Mouse (Mus musculus): Measurements from ENCODE around the gene Orai3. TPM values are rescaled to one million over a fixed set of nuclear protein-coding genes. Genes with fewer than 3 reads are reported as not detected.
A peak's percentile ranks its signal among the peaks of the same experiment; 100 is the strongest.

The Orai3 gene
- polyA plus RNA-seq, 1 experiment from 2014 or later, result 26.7 TPM

DNA sequence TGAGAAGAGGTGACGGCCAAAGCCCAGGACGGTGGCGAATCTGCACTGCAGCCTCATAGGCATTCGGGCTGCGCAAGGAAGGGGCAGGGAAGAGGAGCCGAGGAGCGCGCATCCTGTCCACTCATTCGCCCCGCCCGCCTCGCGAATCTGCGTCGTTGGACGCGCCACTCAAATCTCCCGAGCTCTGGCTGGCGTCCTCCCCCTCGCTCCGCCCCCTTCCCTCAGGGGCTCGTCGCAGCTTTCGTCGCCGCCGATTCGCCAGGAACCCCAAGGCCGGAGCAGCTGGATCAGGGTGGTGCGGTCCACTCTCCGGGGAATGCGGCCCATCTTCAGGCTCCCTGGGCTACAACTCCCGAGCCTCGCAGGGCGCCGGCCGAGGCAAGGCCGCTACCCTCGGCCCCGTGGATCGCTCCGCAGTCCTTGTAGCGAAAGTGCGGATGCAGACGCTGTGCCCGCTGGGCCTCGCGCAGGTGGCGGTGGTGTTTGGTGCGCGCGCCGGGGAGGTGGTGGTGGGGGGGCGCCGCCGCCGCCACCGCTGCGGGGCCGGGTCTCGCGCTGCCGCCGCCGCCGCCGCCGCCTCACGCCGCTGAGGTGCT is 7.4 kb downstream of the Orai3 start:
- under 1% methylated on average over 60 of the region's 70 CpGs for WGBS
- peak; percentile 91 for ATAC-seq (ENCODE audit: insufficient read depth, low FRiP score)
- no peaks in the 10 kb centered on the region for H3K9me3 ChIP-seq (replicated peaks; ENCODE audit: control insufficient read depth, low read length)

DNA sequence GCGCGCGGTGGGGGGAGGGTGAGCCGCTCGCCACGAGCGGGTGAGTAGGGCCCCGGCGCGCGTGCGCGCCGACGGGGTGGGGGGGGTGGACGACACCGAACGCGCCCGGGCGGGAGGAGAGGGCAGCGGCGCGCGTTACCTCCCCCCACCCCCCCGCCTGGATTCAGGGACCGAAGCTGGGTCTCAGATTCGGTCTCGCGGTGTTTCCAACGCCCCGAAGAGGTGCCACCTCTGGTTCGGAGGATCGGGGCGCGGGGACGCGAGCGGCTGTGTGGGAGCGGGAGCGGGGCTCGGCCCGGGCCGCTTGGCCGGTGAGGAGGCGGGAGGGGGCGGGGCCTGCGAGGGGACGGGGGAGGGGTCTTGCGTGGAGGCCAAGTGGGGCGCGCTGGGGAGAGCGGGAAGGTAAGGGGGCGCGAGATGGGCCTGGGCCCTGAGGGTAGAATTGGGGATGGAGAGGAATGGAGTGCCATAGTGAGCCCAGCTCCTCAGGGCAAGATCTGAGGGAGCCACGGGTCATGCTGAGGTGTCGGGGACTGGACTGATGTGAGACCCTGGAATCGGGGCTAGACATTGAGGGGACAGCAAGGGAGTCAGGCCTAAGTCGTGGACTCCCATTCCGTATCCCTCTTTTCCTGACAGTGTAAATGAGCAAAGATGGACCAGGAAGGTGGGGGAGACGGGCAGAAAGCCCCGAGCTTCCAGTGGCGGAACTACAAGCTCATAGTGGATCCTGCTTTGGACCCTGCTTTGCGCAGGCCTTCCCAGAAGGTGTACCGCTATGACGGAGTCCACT is 8.1 kb downstream of the Orai3 start:
- H3K36me3 ChIP-seq (ENCODE audit: control insufficient read depth, insufficient read depth, low read length), result peaks cover 3% of the 10 kb centered on the region; the same call in 1 of the 2 replicates
- ATAC-seq (ENCODE audit: insufficient read depth, low FRiP score), result peak; percentile 66
- peaks cover 12% of the 10 kb centered on the region for H3K4me1 ChIP-seq (ENCODE audit: control insufficient read depth, insufficient read depth, low read length)
- no peaks in the 10 kb centered on the region for H3K9me3 ChIP-seq (replicated peaks; ENCODE audit: control insufficient read depth, low read length)
- peak overlapping the region; percentile 86 for H3K4me3 ChIP-seq (replicated peaks; ENCODE audit: low read length)
- peak overlapping the region; percentile 92 for H3K4me2 ChIP-seq (ENCODE audit: low read depth, low read length)
- peak overlapping the region; percentile 100 for H3K27ac ChIP-seq (ENCODE audit: low read length)
- WGBS, result 2% methylated on average over 65 of the region's 66 CpGs
- peak overlapping the region; percentile 92 for H3K9ac ChIP-seq (ENCODE audit: low read length)
- H3K27me3 ChIP-seq (ENCODE audit: control insufficient read depth, insufficient read depth, low read length), result no peaks in the 10 kb centered on the region

More for the DNA sequence above, 7.4 kb downstream of the Orai3 start:
- peak overlapping the region; percentile 86 for H3K4me3 ChIP-seq (replicated peaks; ENCODE audit: low read length)
- H3K36me3 ChIP-seq (ENCODE audit: control insufficient read depth, insufficient read depth, low read length), result no peaks in the 10 kb centered on the region
- peak overlapping the region; percentile 92 for H3K9ac ChIP-seq (ENCODE audit: low read length)
- peak overlapping the region; percentile 100 for H3K27ac ChIP-seq (ENCODE audit: low read length)
- peaks cover 12% of the 10 kb centered on the region for H3K4me1 ChIP-seq (ENCODE audit: control insufficient read depth, insufficient read depth, low read length)
- H3K27me3 ChIP-seq (ENCODE audit: control insufficient read depth, insufficient read depth, low read length), result no peaks in the 10 kb centered on the region
- peak overlapping the region; percentile 70 for H3K4me2 ChIP-seq (ENCODE audit: low read depth, low read length)

DNA sequence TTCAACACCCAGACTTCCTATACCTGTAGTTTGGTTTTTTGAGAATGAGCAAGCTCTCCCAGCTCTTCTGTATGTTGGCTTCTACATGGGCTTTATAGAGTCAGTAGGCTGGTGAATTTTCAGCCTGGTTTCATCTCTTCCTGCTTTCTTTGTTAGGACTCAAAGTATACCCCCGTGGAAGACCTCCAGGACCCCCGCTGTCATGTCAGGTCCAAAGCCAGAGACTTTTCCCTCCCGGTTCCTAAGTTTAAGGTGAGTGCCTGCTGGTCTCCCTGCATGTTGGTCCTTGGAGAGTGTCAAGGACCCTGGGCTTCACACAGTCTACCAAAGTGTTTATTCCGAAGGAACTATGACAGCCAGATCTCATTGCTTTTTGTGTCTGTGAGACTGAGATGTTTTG is 8.7 kb downstream of the Orai3 start:
- Histone ChIP-seq H3K9ac (ENCODE audit: low read length) (peak overlapping the region; percentile 92), H3K9me3 (replicated peaks; ENCODE audit: control insufficient read depth, low read length) (no peaks in the 10 kb centered on the region), H3K27me3 (ENCODE audit: control insufficient read depth, insufficient read depth, low read length) (no peaks in the 10 kb centered on the region), H3K27ac (ENCODE audit: low read length) (peak overlapping the region; percentile 100), H3K36me3 (ENCODE audit: control insufficient read depth, insufficient read depth, low read length) (peaks cover 5% of the 10 kb centered on the region; the same call in 1 of the 2 replicates), H3K4me2 (ENCODE audit: low read depth, low read length) (peak overlapping the region; percentile 92), H3K4me1 (ENCODE audit: control insufficient read depth, insufficient read depth, low read length) (peaks cover 12% of the 10 kb centered on the region), H3K4me3 (replicated peaks; ENCODE audit: low read length) (peak overlapping the region; percentile 86)
- ATAC-seq (ENCODE audit: insufficient read depth, low FRiP score), result no peak
- WGBS, result 77% methylated on average over 4 of the region's 4 CpGs

- Histone ChIP-seq H3K9me3 (replicated peaks; ENCODE audit: control insufficient read depth, low read length) (no peaks in the 10 kb centered on the region), H3K9ac (ENCODE audit: low read length) (no peak within 1 kb of the TSS), H3K4me1 (ENCODE audit: control insufficient read depth, insufficient read depth, low read length) (no peaks in the 10 kb centered on the region), H3K4me3 (replicated peaks; ENCODE audit: low read length) (no peak within 1 kb of the TSS), H3K36me3 (ENCODE audit: control insufficient read depth, insufficient read depth, low read length) (peaks cover 31% of the 10 kb centered on the region), H3K27ac (ENCODE audit: low read length) (no peak within 1 kb of the TSS), H3K27me3 (ENCODE audit: control insufficient read depth, insufficient read depth, low read length) (no peaks in the 10 kb centered on the region), H3K4me2 (ENCODE audit: low read depth, low read length) (no peak within 1 kb of the TSS)
- WGBS, result 92% methylated on average over 7 of the region's 7 CpGs
- no peak for ATAC-seq (ENCODE audit: insufficient read depth, low FRiP score)
Observed at GRCm38 (mm10) chr7:127785308-127785707, 15.7 kb downstream of the Orai3 start, which contains the start of gene Gm49388. Gene Gm49388 (plus strand): TSS chr7:127785608.

DNA sequence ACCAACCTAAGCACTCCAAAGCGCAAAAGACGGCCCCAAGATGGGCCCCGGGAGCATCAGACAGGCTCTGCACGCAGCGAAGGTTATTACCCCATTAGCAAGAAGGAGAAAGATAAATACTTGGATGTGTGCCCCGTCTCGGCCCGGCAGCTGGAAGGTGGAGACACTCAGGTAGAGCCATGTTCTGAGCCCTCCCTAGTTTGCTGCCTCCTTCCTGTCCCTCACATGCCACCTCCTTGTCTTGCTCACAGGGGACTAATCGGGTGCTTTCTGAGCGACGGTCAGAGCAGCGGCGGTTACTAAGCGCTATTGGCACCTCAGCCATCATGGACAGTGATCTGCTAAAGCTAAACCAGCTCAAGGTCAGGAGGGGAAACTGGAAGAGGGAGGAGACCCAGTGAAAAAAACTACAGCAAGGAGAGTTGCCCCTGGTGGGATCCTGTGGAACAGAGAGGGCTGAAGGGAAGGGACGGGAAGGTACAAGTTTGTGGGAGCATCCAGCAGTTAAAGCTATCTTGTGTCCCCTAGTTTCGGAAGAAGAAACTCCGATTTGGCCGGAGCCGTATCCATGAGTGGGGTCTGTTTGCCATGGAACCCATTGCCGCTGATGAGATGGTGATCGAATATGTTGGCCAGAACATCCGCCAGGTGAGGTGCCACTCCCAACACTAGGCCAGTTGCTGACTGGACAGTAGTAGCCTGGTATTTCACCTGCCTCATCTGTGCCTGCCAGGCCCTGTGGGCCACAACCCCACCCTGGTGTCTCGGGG is 27.6 kb downstream of the Orai3 start:
- Histone ChIP-seq H3K36me3 (ENCODE audit: control insufficient read depth, insufficient read depth, low read length) (peaks cover 33% of the 10 kb centered on the region), H3K4me2 (ENCODE audit: low read depth, low read length) (no peak overlapping the region), H3K27me3 (ENCODE audit: control insufficient read depth, insufficient read depth, low read length) (no peaks in the 10 kb centered on the region), H3K9me3 (replicated peaks; ENCODE audit: control insufficient read depth, low read length) (no peaks in the 10 kb centered on the region), H3K9ac (ENCODE audit: low read length) (no peak overlapping the region), H3K4me1 (ENCODE audit: control insufficient read depth, insufficient read depth, low read length) (peaks cover 6% of the 10 kb centered on the region; the same call in 1 of the 2 replicates), H3K4me3 (replicated peaks; ENCODE audit: low read length) (no peak overlapping the region), H3K27ac (ENCODE audit: low read length) (no peak overlapping the region)
- WGBS, result 87% methylated on average over 23 of the region's 23 CpGs
- ATAC-seq (ENCODE audit: insufficient read depth, low FRiP score), result no peak

- no peak for ATAC-seq (ENCODE audit: insufficient read depth, low FRiP score)
- Histone ChIP-seq H3K4me2 (ENCODE audit: low read depth, low read length) (no peak overlapping the region), H3K4me3 (replicated peaks; ENCODE audit: low read length) (no peak overlapping the region), H3K27me3 (ENCODE audit: control insufficient read depth, insufficient read depth, low read length) (no peaks in the 10 kb centered on the region), H3K36me3 (ENCODE audit: control insufficient read depth, insufficient read depth, low read length) (peaks cover 33% of the 10 kb centered on the region), H3K9me3 (replicated peaks; ENCODE audit: control insufficient read depth, low read length) (no peaks in the 10 kb centered on the region), H3K9ac (ENCODE audit: low read length) (no peak overlapping the region), H3K4me1 (ENCODE audit: control insufficient read depth, insufficient read depth, low read length) (peaks cover 6% of the 10 kb centered on the region; the same call in 1 of the 2 replicates), H3K27ac (ENCODE audit: low read length) (no peak overlapping the region)
- 77% methylated on average over 4 of the region's 4 CpGs for WGBS
Observed at GRCm38 (mm10) chr7:127798591-127798990, 29.0 kb downstream of the Orai3 start.

GRCm38 (mm10) chr7:127799211-127799610 is 29.6 kb downstream of the Orai3 start:
- Histone ChIP-seq H3K36me3 (ENCODE audit: control insufficient read depth, insufficient read depth, low read length) (peaks cover 33% of the 10 kb centered on the region), H3K27ac (ENCODE audit: low read length) (no peak overlapping the region), H3K4me2 (ENCODE audit: low read depth, low read length) (no peak overlapping the region), H3K27me3 (ENCODE audit: control insufficient read depth, insufficient read depth, low read length) (no peaks in the 10 kb centered on the region), H3K4me1 (ENCODE audit: control insufficient read depth, insufficient read depth, low read length) (peaks cover 6% of the 10 kb centered on the region; the same call in 1 of the 2 replicates), H3K9ac (ENCODE audit: low read length) (no peak overlapping the region), H3K4me3 (replicated peaks; ENCODE audit: low read length) (no peak overlapping the region), H3K9me3 (replicated peaks; ENCODE audit: control insufficient read depth, low read length) (no peaks in the 10 kb centered on the region)
- no peak for ATAC-seq (ENCODE audit: insufficient read depth, low FRiP score)
- 88% methylated on average over 13 of the region's 13 CpGs for WGBS

DNA sequence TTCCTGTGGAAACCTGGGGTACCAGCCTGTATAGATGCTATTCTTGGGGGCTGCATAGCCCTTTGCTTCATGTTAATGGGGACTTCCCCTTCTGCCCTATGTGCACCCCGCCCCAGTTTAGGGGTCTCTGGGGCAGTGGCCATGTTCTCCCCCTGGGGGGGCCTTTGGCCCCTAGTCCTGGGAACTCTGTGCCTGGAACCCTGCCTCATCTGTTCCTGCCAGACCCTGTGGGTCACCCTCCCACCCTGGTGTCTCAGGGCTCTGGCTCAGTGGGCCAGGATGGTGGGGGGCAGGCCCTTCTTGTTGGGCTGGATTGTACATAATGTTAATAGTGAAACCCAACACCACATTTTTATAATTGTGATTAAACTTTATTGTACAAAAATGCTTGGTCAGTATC is 30.1 kb downstream of the Orai3 start:
- Histone ChIP-seq H3K4me2 (ENCODE audit: low read depth, low read length) (no peak overlapping the region), H3K36me3 (ENCODE audit: control insufficient read depth, insufficient read depth, low read length) (peaks cover 32% of the 10 kb centered on the region), H3K9ac (ENCODE audit: low read length) (0 out of 2 replicates have a peak overlapping the region, but pooled peaks have one; percentile 11), H3K4me3 (replicated peaks; ENCODE audit: low read length) (no peak overlapping the region), H3K9me3 (replicated peaks; ENCODE audit: control insufficient read depth, low read length) (no peaks in the 10 kb centered on the region), H3K4me1 (ENCODE audit: control insufficient read depth, insufficient read depth, low read length) (peaks cover 6% of the 10 kb centered on the region; the same call in 1 of the 2 replicates), H3K27me3 (ENCODE audit: control insufficient read depth, insufficient read depth, low read length) (no peaks in the 10 kb centered on the region), H3K27ac (ENCODE audit: low read length) (no peak overlapping the region)
- 95% methylated on average over 1 of the region's 1 CpGs for WGBS
- ATAC-seq (ENCODE audit: insufficient read depth, low FRiP score), result no peak

All from stomach, embryonic 16.5 days (tissue).